In genomic region chr1:21052132-21052545, GRCm38 (mm10) we compare ENCODE assay signal across 9 mouse cellular contexts. TPM values are rescaled to one million over a fixed set of nuclear protein-coding genes. Genes with fewer than 3 reads are reported as not detected.
A peak's percentile ranks its signal among the peaks of the same experiment; 100 is the strongest.
DNase-seq lines count a peak whose midpoint lies in the region; ATAC-seq lines count a peak whose summit lies in the region.
"Had no signal": no experiment of that assay in that cellular context is flagged by ENCODE, and none has a peak within 500 bp of the region (broad histone marks: within the 10 kb centered on the region; RNA-seq: fewer than 3 reads in every experiment).

No protein-coding gene starts in this region.

- H3K27ac ChIP-seq in heart, embryonic 11.5 days (ENCODE audit: low read depth, low read length) = 0 out of 2 replicates have a peak overlapping the region, but pooled peaks have one; percentile 32
- peak overlapping the region; percentile 14; the same call in 1 of the 2 replicates for H3K27ac ChIP-seq in forebrain, embryonic 15.5 days (replicated peaks)
- peak overlapping the region; percentile 65 for H3K27ac ChIP-seq in midbrain, embryonic 12.5 days (replicated peaks)

- H3K9me3 ChIP-seq in heart, embryonic 11.5 days (replicated peaks; ENCODE audit: control insufficient read depth, low read length) = no peaks in the 10 kb centered on the region
- H3K9me3 ChIP-seq in forebrain, embryonic 15.5 days = no peaks in the 10 kb centered on the region
- no peaks in the 10 kb centered on the region for H3K9me3 ChIP-seq in midbrain, embryonic 12.5 days

- H3K36me3 ChIP-seq in heart, embryonic 11.5 days (ENCODE audit: control insufficient read depth, insufficient read depth, low read length) = no peaks in the 10 kb centered on the region
- no peaks in the 10 kb centered on the region for H3K36me3 ChIP-seq in forebrain, embryonic 15.5 days
- H3K36me3 ChIP-seq in midbrain, embryonic 12.5 days = no peaks in the 10 kb centered on the region

- H3K4me3 ChIP-seq in heart, embryonic 11.5 days (ENCODE audit: low read depth, low read length) = no peak overlapping the region
- H3K4me3 ChIP-seq in forebrain, embryonic 15.5 days = no peak overlapping the region
- H3K4me3 ChIP-seq in midbrain, embryonic 12.5 days = no peak overlapping the region

- H3K9ac ChIP-seq in heart, embryonic 11.5 days (ENCODE audit: low read depth, low read length) = no peak overlapping the region
- no peak overlapping the region for H3K9ac ChIP-seq in forebrain, embryonic 15.5 days (replicated peaks)
- H3K9ac ChIP-seq in midbrain, embryonic 12.5 days (replicated peaks) = no peak overlapping the region

- no peak for DNase-seq in heart, postnatal 4 days
- peak; percentile 16 for DNase-seq in CD4-positive helper T cell, adult 2 months (ENCODE audit: low read depth, low spot score)
- no peak for DNase-seq in cerebellum, adult 11-12 months
- no peak for DNase-seq in spleen, postnatal 10 days (ENCODE audit: low spot score in 2 of 2)
- DNase-seq in frontal cortex, postnatal 36 days (ENCODE audit: low spot score in 2 of 2) = no peak
- DNase-seq: B cell, adult 2 months had no signal

- H3K4me1 ChIP-seq in heart, embryonic 11.5 days (ENCODE audit: control insufficient read depth, insufficient read depth, low read length) = peaks cover 43% of the 10 kb centered on the region
- peaks cover 17% of the 10 kb centered on the region for H3K4me1 ChIP-seq in forebrain, embryonic 15.5 days
- peaks cover 22% of the 10 kb centered on the region for H3K4me1 ChIP-seq in midbrain, embryonic 12.5 days

- no peak for ATAC-seq in heart, embryonic 11.5 days (replicated peaks; ENCODE audit: insufficient number of reproducible peaks, low FRiP score, low TSS enrichment)
- no peak; the same call in none of the 2 replicates for ATAC-seq in forebrain, embryonic 15.5 days (replicated peaks)
- ATAC-seq in midbrain, embryonic 12.5 days (ENCODE audit: low FRiP score, low read depth) = peak; percentile 74

- peak overlapping the region; percentile 40 for H3K4me2 ChIP-seq in heart, embryonic 11.5 days
- H3K4me2 ChIP-seq in forebrain, embryonic 15.5 days (replicated peaks) = no peak overlapping the region
- H3K4me2 ChIP-seq in midbrain, embryonic 12.5 days (replicated peaks) = no peak overlapping the region

- 27% methylated on average over 5 of the region's 5 CpGs for WGBS in heart, embryonic 11.5 days (ENCODE audit: insufficient replicate concordance)
- WGBS in forebrain, embryonic 15.5 days = 47% methylated on average over 5 of the region's 5 CpGs
- 52% methylated on average over 5 of the region's 5 CpGs for WGBS in midbrain, embryonic 12.5 days

- H3K27me3 ChIP-seq in heart, embryonic 11.5 days (ENCODE audit: control insufficient read depth, insufficient read depth, low read length) = no peaks in the 10 kb centered on the region
- H3K27me3 ChIP-seq in forebrain, embryonic 15.5 days = no peaks in the 10 kb centered on the region
- no peaks in the 10 kb centered on the region for H3K27me3 ChIP-seq in midbrain, embryonic 12.5 days

RNA-seq across cellular contexts. Expression of gene Tram2, which starts 26.9 kb away (rescaled TPM):
- 6.1 and 7.1 TPM in 2 replicates for polyA plus RNA-seq in heart, embryonic 11.5 days (2014; fragmentation: Nextera tagmentation; extraction: Ambion mirVana)
- 10 to 100 TPM; 13.2 to 14.6 TPM for total RNA-seq in heart, postnatal 4 days (2021)
- 1.8 and 2.0 TPM in 2 replicates for polyA plus RNA-seq in forebrain, embryonic 15.5 days (2015; fragmentation: Nextera tagmentation; extraction: Ambion mirVana)
- polyA plus RNA-seq in midbrain, embryonic 12.5 days (2016; fragmentation: Nextera tagmentation; extraction: Ambion mirVana) = 3.5 and 4.0 TPM in 2 replicates

Comparison
In these comparisons a context has a peak if more than half of its experiments do, and no peak if none do; other contexts are left out.
1. H3K27ac ChIP-seq: peak in every context shown above with its lines; median percentile 65 in midbrain, embryonic 12.5 days; 32 in heart, embryonic 11.5 days; 14 in forebrain, embryonic 15.5 days.